Mouse (Mus musculus): Measurements from ENCODE around the gene Slc35c1.

DNA sequence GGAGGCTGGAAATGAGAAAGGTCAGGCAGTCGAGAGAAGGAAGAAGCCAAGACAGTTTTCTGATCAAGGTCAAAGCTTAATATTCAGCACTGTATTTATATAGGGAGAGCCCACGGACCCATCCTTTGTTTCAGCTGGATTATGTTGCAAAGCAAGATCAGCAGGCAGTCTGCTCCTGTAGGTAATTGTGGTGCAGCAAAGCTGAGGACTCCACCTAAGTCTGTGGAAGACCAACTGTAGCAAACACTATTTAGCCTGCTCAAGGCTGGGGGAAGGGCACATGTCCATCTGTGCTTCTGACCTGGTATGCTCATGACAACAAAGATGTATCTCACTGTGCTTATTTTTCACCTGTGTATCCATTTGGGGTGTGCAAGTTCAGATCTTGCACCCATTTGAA lies 15.4 kb upstream of the Slc35c1 start:
- no peak for TF ChIP-seq EP300 (IDR thresholded peaks at IDR 0.05; ENCODE audit: low read depth)
- TF ChIP-seq CTCF (IDR thresholded peaks at IDR 0.05; ENCODE audit: low read depth), result no peak

Data from liver, postnatal 0 days (tissue).